Mouse (Mus musculus) CH12.LX (cell line): ENCODE measurements around the gene Rdh8. TPM values are rescaled to one million over a fixed set of nuclear protein-coding genes. Genes with fewer than 3 reads are reported as not detected.

Experiments used
- DNase-seq: peaks from one replicate; pipeline ENCODE4 v3.0.0-alpha.2; 2013; ENCODE audit errors: extremely low read depth
- H3K27ac ChIP-seq: 2 replicates; pipeline ENCODE4 v1.5.1; 2012; ENCODE audit warnings: low read depth, mild to moderate bottlenecking, control low read depth, moderate library complexity; ENCODE audit not compliant: insufficient read depth
- H3K27me3 ChIP-seq: replicated peaks from 2 replicates; pipeline ENCODE3; 2012; ENCODE audit warnings: inconsistent platforms
- H3K36me3 ChIP-seq, 2 experiments: replicated peaks in 1 of 2; 2 replicates each; pipeline versions ENCODE3 to v1.6.1; 2012; ENCODE audit warnings: inconsistent platforms in 1 of 2, low read length in 1 of 2, mild to moderate bottlenecking in 1 of 2, mixed read lengths in 1 of 2, moderate library complexity in 1 of 2; ENCODE audit not compliant: control insufficient read depth in 1 of 2, insufficient read depth in 1 of 2
- H3K4me1 ChIP-seq, 2 experiments: 2 replicates each; pipeline ENCODE4 v1.6.1; 2012; ENCODE audit warnings: inconsistent platforms in 1 of 2, moderate library complexity in 1 of 2; ENCODE audit not compliant: insufficient read depth in 2 of 2, control insufficient read depth in 1 of 2
- H3K4me2 ChIP-seq: 2 replicates; pipeline ENCODE4 v1.6.1; 2012; ENCODE audit warnings: low read depth, mild to moderate bottlenecking, control low read depth; ENCODE audit not compliant: poor library complexity, insufficient read depth, severe bottlenecking
- H3K4me3 ChIP-seq, 3 experiments: fragments of 150-350 bp in 1 of 3; sonication (generic) in 1 of 3; replicated peaks in 1 of 3; 2 replicates each; pipeline versions ENCODE3 to v1.5.1; 2011 to 2012; ENCODE audit warnings: low read depth in 2 of 3, low read length in 2 of 3, mild to moderate bottlenecking in 2 of 3, moderate library complexity in 2 of 3, control low read depth in 1 of 3, improper control_type of control experiment in 1 of 3, inconsistent platforms in 1 of 3, mixed read lengths in 1 of 3; ENCODE audit not compliant: poor library complexity in 1 of 3
- H3K79me2 ChIP-seq: replicated peaks from 2 replicates; pipeline ENCODE4 v1.6.1; 2012; ENCODE audit warnings: mild to moderate bottlenecking, moderate library complexity; ENCODE audit not compliant: control insufficient read depth, poor library complexity, insufficient read depth, severe bottlenecking; ENCODE audit errors: extremely low read depth
- H3K9ac ChIP-seq: 2 replicates; pipeline ENCODE4 v1.6.1; 2012; ENCODE audit warnings: low read depth, mild to moderate bottlenecking, control low read depth, moderate library complexity; ENCODE audit not compliant: insufficient read depth
- H3K9me3 ChIP-seq: replicated peaks from 2 replicates; pipeline ENCODE3; 2012; ENCODE audit warnings: low read length, inconsistent platforms, mixed read lengths
- CHD1 ChIP-seq: IDR thresholded peaks from 2 replicates; pipeline ENCODE4 v1.6.1; 2012; ENCODE audit warnings: low read depth, low read length, improper control_type of control experiment, inconsistent platforms
- CHD2 ChIP-seq: IDR thresholded peaks from 2 replicates; pipeline ENCODE4 v1.6.1; 2011; ENCODE audit warnings: low read length, improper control_type of control experiment
- CTCF ChIP-seq, 2 experiments: IDR thresholded peaks in 1 of 2; conservative IDR thresholded peaks in 1 of 2; 2 replicates each; pipeline ENCODE4 v1.5.1; 2011 to 2012; ENCODE audit warnings: low read depth in 2 of 2, low read length in 2 of 2, improper control_type of control experiment in 1 of 2, inconsistent platforms in 1 of 2, mild to moderate bottlenecking in 1 of 2, moderate library complexity in 1 of 2
- GABPA ChIP-seq: IDR thresholded peaks from 2 replicates; pipeline ENCODE4 v1.6.1; 2012; ENCODE audit warnings: low read depth, low read length, improper control_type of control experiment, inconsistent platforms; ENCODE audit not compliant: insufficient replicate concordance
- HCFC1 ChIP-seq: IDR thresholded peaks from 2 replicates; pipeline ENCODE4 v1.6.1; 2012; ENCODE audit warnings: low read depth, mild to moderate bottlenecking, inconsistent platforms, low read length, improper control_type of control experiment
- IRF4 ChIP-seq: IDR thresholded peaks from 2 replicates; pipeline ENCODE4 v1.6.1; 2014; ENCODE audit warnings: low read depth, mild to moderate bottlenecking, inconsistent platforms, low read length, improper control_type of control experiment
- JUND ChIP-seq: conservative IDR thresholded peaks from 2 replicates; pipeline ENCODE4 v1.6.1; 2011; ENCODE audit warnings: low read depth, low read length, improper control_type of control experiment
- MEF2A ChIP-seq: IDR thresholded peaks from 2 replicates; pipeline ENCODE4 v1.6.1; 2014; ENCODE audit warnings: low read depth, mild to moderate bottlenecking, inconsistent platforms, low read length, improper control_type of control experiment, borderline replicate concordance
- MXI1 ChIP-seq: IDR thresholded peaks from 2 replicates; pipeline ENCODE4 v1.6.1; 2011; ENCODE audit warnings: mild to moderate bottlenecking, low read depth, low read length, improper control_type of control experiment
- MYC ChIP-seq: IDR thresholded peaks from 2 replicates; pipeline ENCODE4 v1.6.1; 2011; ENCODE audit warnings: low read depth, mild to moderate bottlenecking, improper control_type of control experiment, low read length
- NRF1 ChIP-seq: IDR thresholded peaks from 2 replicates; pipeline ENCODE4 v1.6.1; 2014; ENCODE audit warnings: low read depth, mild to moderate bottlenecking, inconsistent platforms, low read length, improper control_type of control experiment, moderate library complexity
- PAX5 ChIP-seq: IDR thresholded peaks from 2 replicates; pipeline ENCODE4 v1.6.1; 2012; ENCODE audit warnings: low read length, inconsistent platforms, mixed read lengths
- POLR2A ChIP-seq: IDR thresholded peaks from 2 replicates; pipeline ENCODE4 v1.6.1; 2011; ENCODE audit warnings: low read depth, mild to moderate bottlenecking, improper control_type of control experiment, low read length
- POLR2AphosphoS2 ChIP-seq: IDR thresholded peaks from 2 replicates; pipeline ENCODE4 v1.6.1; 2011; ENCODE audit warnings: low read depth, low read length, improper control_type of control experiment
- RCOR1 ChIP-seq: conservative IDR thresholded peaks from 2 replicates; pipeline ENCODE4 v1.6.1; 2012; ENCODE audit warnings: low read depth, mild to moderate bottlenecking, inconsistent platforms, low read length, improper control_type of control experiment
- SIN3A ChIP-seq: IDR thresholded peaks from 2 replicates; pipeline ENCODE4 v1.6.1; 2012; ENCODE audit warnings: low read length, improper control_type of control experiment, inconsistent platforms
- UBTF ChIP-seq: IDR thresholded peaks from 2 replicates; pipeline ENCODE4 v1.6.1; 2012; ENCODE audit warnings: low read depth, mild to moderate bottlenecking, inconsistent platforms, low read length, improper control_type of control experiment, moderate library complexity
- USF2 ChIP-seq: conservative IDR thresholded peaks from 2 replicates; pipeline ENCODE4 v1.6.1; 2011; ENCODE audit warnings: low read depth, low read length, improper control_type of control experiment
- ZC3H11A ChIP-seq: IDR thresholded peaks from 2 replicates; pipeline ENCODE4 v1.6.1; 2012; ENCODE audit warnings: low read depth, mild to moderate bottlenecking, inconsistent platforms, low read length, improper control_type of control experiment
- ZMIZ1 ChIP-seq: IDR thresholded peaks from 2 replicates; pipeline ENCODE4 v1.6.1; 2012; ENCODE audit warnings: low read depth, mild to moderate bottlenecking, inconsistent platforms, low read length, improper control_type of control experiment
- ZNF384 ChIP-seq: IDR thresholded peaks from 2 replicates; pipeline ENCODE4 v1.6.1; 2012; ENCODE audit warnings: low read depth, low read length, improper control_type of control experiment, inconsistent platforms
- dilution Hi-C: fragments of 300-500 bp; cut with MboI; formaldehyde crosslinking; loops from 2 replicates; pipeline ENCODE4 v1.14.3; 2020; ENCODE audit warnings: low sequenced_read_pairs; ENCODE audit not compliant: extremely low pct_unique_long_range_greater_than_20kb, extremely low pct_ligation_motif_present
- in situ Hi-C: fragments of 300-500 bp; cut with MboI; formaldehyde crosslinking; loops from 3 replicates; pipeline ENCODE4 v1.14.3; 2019; ENCODE audit warnings: low sequenced_read_pairs, low pct_ligation_motif_present, low pct_unique_long_range_greater_than_20kb, mixed read lengths
- polyA plus RNA-seq: library from polyadenylated mRNA; unstranded; fragments of >175 nt; gene quantifications from 2 replicates; pipeline ENCODE4 v1.2.1, GENCODE M21; 2012; ENCODE audit warnings: low read depth; ENCODE audit not compliant: insufficient read length
- total RNA-seq, 2 experiments: library from RNA; depleted of rRNA; stranded (reverse); fragments of 300-350 nt in 1 of 2; fragments of >200 nt in 1 of 2; gene quantifications; 2 replicates each; pipeline ENCODE4 v1.2.3; 2012 to 2014

Rdh8 gene
- total and polyA plus RNA-seq, 3 experiments: not detected

- no peaks in the 10 kb centered on the region for H3K79me2 ChIP-seq
- H3K4me1 ChIP-seq: peaks cover 5 to 7% of the 10 kb centered on the region in 2 experiments; a peak in 2 of 4 replicates
- H3K36me3 ChIP-seq: no peaks in the 10 kb centered on the region
- no peak for DNase-seq
- TF ChIP-seq MEF2A (no peak), ZC3H11A (no peak), GABPA (no peak), JUND (no peak), PAX5 (no peak), POLR2AphosphoS2 (no peak), MYC (no peak), USF2 (no peak), ZMIZ1 (no peak), NRF1 (no peak), CTCF (conservative IDR thresholded peaks at IDR 0.05 in 1 of 2, IDR thresholded peaks at IDR 0.05 in 1 of 2; ENCODE audit: low read depth in 2 of 2, low read length in 2 of 2) (no peak), SIN3A (no peak), MXI1 (no peak), ZNF384 (no peak), HCFC1 (no peak), RCOR1 (no peak)
- H3K9me3 ChIP-seq: no peaks in the 10 kb centered on the region
- no peak overlapping the region for H3K9ac ChIP-seq
- dilution Hi-C loops (no loop called here), in situ Hi-C loops (no loop called here)
- peaks cover 58% of the 10 kb centered on the region for H3K27me3 ChIP-seq
- H3K27ac ChIP-seq: no peak overlapping the region
- H3K4me2 ChIP-seq: no peak overlapping the region
- no peak overlapping the region for H3K4me3 ChIP-seq
Observed at GRCm38 (mm10) chr9:20862225-20862624, 43.9 kb downstream of the Rdh8 start.

- Histone ChIP-seq H3K4me3 (no peak overlapping the region), H3K4me1 (peaks cover 0 to 12% of the 10 kb centered on the region in 2 experiments; a peak in 2 of 4 replicates), H3K36me3 (peaks cover 15% of the 10 kb centered on the region in 2 experiments), H3K4me2 (no peak overlapping the region), H3K9ac (no peak overlapping the region), H3K27me3 (peaks cover 61% of the 10 kb centered on the region), H3K79me2 (no peaks in the 10 kb centered on the region), H3K9me3 (no peaks in the 10 kb centered on the region), H3K27ac (no peak overlapping the region)
- dilution Hi-C loops (no loop called here), in situ Hi-C loops (no loop called here)
- DNase-seq: no peak
- TF ChIP-seq IRF4: no peak
- no peak for TF ChIP-seq CTCF (conservative IDR thresholded peaks at IDR 0.05 in 1 of 2, IDR thresholded peaks at IDR 0.05 in 1 of 2; ENCODE audit: low read depth in 2 of 2, low read length in 2 of 2)
- no peak for TF ChIP-seq MYC
- TF ChIP-seq USF2: no peak
- TF ChIP-seq CHD1: no peak
- TF ChIP-seq CHD2: no peak
- TF ChIP-seq UBTF: no peak
- TF ChIP-seq RCOR1: no peak
- TF ChIP-seq POLR2A: no peak
Observed at GRCm38 (mm10) chr9:20866879-20867278, 48.6 kb downstream of the Rdh8 start.
